Mouse (Mus musculus) C2C12 (cell line): ENCODE results near the gene Adamts10. TPM values are rescaled to one million over a fixed set of nuclear protein-coding genes. Genes with fewer than 3 reads are reported as not detected.

Source experiments
- H3K27me3 ChIP-seq: one replicate; pipeline ENCODE4 v1.6.1; 2011; ENCODE audit not compliant: control insufficient read depth, insufficient read depth, insufficient read length
- H3K36me3 ChIP-seq: one replicate; pipeline ENCODE4 v1.6.1; 2011; ENCODE audit not compliant: control insufficient read depth, insufficient read depth
- H3K4me3 ChIP-seq: one replicate; pipeline ENCODE4 v1.5.1; 2011; ENCODE audit warnings: mild to moderate bottlenecking, control low read depth; ENCODE audit not compliant: poor library complexity, insufficient read depth, severe bottlenecking
- H3K79me2 ChIP-seq: one replicate; pipeline ENCODE4 v1.6.1; 2011; ENCODE audit not compliant: control insufficient read depth, insufficient read depth
- H3K79me3 ChIP-seq: one replicate; pipeline ENCODE4 v1.6.1; 2011; ENCODE audit warnings: low read depth, control low read depth
- H3ac ChIP-seq: one replicate; pipeline ENCODE3; 2011; ENCODE audit warnings: low read depth; ENCODE audit not compliant: control insufficient read depth, insufficient read length
- CEBPB ChIP-seq: IDR thresholded peaks from one replicate; pipeline ENCODE4 v1.6.1; 2011; ENCODE audit warnings: low read depth, mild to moderate bottlenecking, control low read depth, moderate library complexity
- CTCF ChIP-seq: IDR thresholded peaks from one replicate; pipeline ENCODE4 v1.5.1; 2011; ENCODE audit not compliant: control insufficient read depth, insufficient read depth, insufficient read length
- FOSL1 ChIP-seq: IDR thresholded peaks from one replicate; pipeline ENCODE4 v1.8.0; 2011; ENCODE audit warnings: mild to moderate bottlenecking, low read length; ENCODE audit not compliant: poor library complexity, insufficient read depth, severe bottlenecking
- MAX ChIP-seq: IDR thresholded peaks from one replicate; pipeline ENCODE4 v1.6.1; 2011; ENCODE audit warnings: mild to moderate bottlenecking, control low read depth
- MYOD1 ChIP-seq: IDR thresholded peaks from one replicate; pipeline ENCODE4 v1.6.1; 2011; ENCODE audit warnings: low read depth; ENCODE audit not compliant: control insufficient read depth, insufficient read length
- MYOG ChIP-seq: IDR thresholded peaks from one replicate; pipeline ENCODE4 v1.6.1; 2011; ENCODE audit not compliant: control insufficient read depth, insufficient read length; ENCODE audit errors: extremely low read depth
- USF1 ChIP-seq: IDR thresholded peaks from one replicate; pipeline ENCODE4 v1.6.1; 2011; ENCODE audit warnings: low read depth, mild to moderate bottlenecking, control low read depth, moderate library complexity
- polyA plus RNA-seq: library from polyadenylated mRNA; unstranded; fragments of >200 nt; fragmentation: generic; extraction: Trizol; gene quantifications from one replicate; pipeline ENCODE4 v1.2.1, GENCODE M21; 2012; ENCODE audit warnings: missing spikeins

The Adamts10 gene
- polyA plus RNA-seq, 1 experiment = 6.2 TPM

DNA sequence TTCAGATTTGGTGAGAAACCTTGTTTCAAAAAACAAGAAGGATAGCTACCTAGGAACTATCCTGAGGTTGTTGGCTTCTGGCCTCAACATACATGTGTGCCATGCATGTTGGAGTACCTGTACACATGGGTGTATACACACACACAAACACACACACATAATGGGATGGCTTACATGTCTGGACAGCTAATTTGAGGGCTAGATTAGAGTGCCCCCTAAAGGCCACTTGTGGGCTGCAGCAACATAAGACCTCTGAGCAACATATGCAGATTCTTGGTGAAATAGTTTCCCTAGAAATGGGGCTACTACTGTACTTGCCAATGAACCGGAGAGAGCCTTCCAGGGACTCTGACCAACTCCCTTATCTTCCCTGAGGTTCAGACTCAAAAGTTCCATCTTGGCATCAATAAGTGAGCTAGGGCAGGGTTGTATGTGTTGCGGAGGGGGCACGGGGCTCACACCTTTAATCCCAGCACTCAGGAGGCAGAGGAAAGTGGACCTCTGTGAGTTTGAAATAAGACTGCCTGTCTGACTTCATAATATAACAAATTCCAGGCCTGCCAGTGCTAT, 15.2 kb downstream of the Adamts10 start:
- H3K79me3 ChIP-seq = no peaks in the 10 kb centered on the region
- no peak overlapping the region for H3ac ChIP-seq
- H3K4me3 ChIP-seq = no peak overlapping the region
- H3K36me3 ChIP-seq = peaks cover 5% of the 10 kb centered on the region
- TF ChIP-seq CTCF (peak; percentile 46), FOSL1 (no peak), CEBPB (no peak)
- H3K27me3 ChIP-seq = no peaks in the 10 kb centered on the region
- H3K79me2 ChIP-seq = no peaks in the 10 kb centered on the region

DNA sequence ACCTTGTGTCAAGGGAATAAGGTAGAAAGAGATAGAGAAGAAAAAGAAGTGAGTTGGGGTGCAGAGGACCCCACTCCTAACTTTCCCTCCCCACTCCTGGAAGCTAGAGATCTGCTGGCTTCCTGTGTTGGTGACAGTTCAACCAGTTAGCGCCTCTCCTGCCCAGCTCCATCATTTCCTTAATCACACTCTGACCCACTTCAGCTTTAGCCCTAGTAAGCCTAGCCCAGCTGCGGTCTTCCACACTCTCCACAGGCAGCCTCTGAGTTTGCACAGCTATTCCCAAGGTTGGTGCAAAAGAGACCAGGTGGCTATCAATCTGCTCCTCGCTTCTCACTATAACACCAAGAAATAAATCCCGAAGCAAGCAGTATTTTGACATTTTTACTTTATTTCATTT, 15.9 kb downstream of the Adamts10 start:
- Histone ChIP-seq H3K27me3 (no peaks in the 10 kb centered on the region), H3K36me3 (peaks cover 5% of the 10 kb centered on the region), H3ac (no peak overlapping the region), H3K79me2 (no peaks in the 10 kb centered on the region), H3K79me3 (no peaks in the 10 kb centered on the region), H3K4me3 (no peak overlapping the region)
- TF ChIP-seq CTCF (no peak), MAX (no peak), USF1 (no peak), FOSL1 (no peak)

DNA sequence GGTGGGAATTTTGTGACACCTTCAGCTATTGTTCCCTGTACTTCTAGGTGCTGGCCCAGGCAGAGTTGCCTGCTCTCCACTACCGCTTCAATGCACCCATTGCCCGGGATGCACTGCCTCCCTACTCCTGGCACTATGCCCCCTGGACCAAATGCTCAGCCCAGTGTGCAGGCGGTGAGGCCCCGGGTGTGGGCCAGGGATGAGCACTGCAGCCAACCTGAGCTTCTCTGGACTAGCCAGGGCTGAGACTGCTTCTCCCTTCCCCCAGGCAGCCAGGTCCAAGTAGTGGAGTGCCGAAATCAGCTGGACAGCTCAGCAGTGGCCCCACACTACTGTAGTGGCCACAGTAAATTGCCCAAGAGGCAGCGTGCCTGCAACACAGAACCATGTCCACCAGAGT, 25.2 kb downstream of the Adamts10 start:
- TF ChIP-seq FOSL1 (no peak), MAX (no peak), MYOG (no peak), CTCF (no peak), USF1 (no peak), MYOD1 (no peak), CEBPB (no peak)
- H3K27me3 ChIP-seq = no peaks in the 10 kb centered on the region
- no peak overlapping the region for H3K4me3 ChIP-seq
- H3ac ChIP-seq = no peak overlapping the region
- H3K36me3 ChIP-seq = no peaks in the 10 kb centered on the region
- H3K79me2 ChIP-seq = no peaks in the 10 kb centered on the region
- no peaks in the 10 kb centered on the region for H3K79me3 ChIP-seq

DNA sequence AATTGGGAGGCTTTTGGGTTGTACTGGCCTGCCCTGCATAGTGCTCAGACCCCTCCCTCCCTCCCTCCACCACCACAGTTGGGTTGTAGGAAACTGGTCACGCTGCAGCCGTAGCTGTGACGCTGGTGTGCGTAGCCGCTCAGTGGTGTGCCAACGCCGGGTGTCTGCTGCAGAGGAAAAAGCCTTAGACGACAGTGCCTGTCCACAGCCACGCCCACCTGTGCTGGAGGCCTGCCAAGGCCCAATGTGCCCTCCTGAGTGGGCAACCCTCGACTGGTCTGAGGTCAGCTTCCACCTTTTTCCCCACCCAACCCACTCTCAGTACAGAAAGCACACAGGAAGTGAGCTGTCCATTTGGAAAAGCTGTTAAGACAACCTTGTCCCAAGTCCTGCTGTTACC, 26.4 kb downstream of the Adamts10 start:
- no peaks in the 10 kb centered on the region for H3K79me3 ChIP-seq
- TF ChIP-seq MYOG = no peak
- no peaks in the 10 kb centered on the region for H3K36me3 ChIP-seq
- H3K79me2 ChIP-seq = no peaks in the 10 kb centered on the region
- H3K4me3 ChIP-seq = no peak overlapping the region
- no peak overlapping the region for H3ac ChIP-seq
- peaks cover under 1% of the 10 kb centered on the region for H3K27me3 ChIP-seq

DNA sequence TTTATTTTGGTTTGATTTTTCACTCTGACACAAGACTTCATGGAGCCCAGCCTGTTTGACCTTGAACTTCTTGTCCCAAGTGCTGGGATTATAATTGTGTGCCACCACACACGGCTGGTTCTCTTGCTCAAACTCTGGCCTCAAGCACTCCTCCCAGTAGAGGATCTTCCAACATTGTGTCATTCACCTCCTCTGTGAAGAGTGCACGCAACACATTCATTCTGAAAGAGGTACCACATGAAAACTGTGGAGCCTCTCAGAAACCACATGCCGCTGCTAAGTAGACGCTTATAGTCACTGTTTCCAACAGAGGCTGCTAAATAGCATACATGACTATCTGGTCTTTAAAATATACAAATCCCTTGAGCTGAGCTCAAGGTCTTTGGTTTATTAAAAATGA, 28.1 kb downstream of the Adamts10 start:
- TF ChIP-seq MYOD1 = no peak
- Histone ChIP-seq H3ac (no peak overlapping the region), H3K79me2 (no peaks in the 10 kb centered on the region), H3K36me3 (no peaks in the 10 kb centered on the region), H3K27me3 (peaks cover 6% of the 10 kb centered on the region), H3K4me3 (no peak overlapping the region), H3K79me3 (no peaks in the 10 kb centered on the region)

DNA sequence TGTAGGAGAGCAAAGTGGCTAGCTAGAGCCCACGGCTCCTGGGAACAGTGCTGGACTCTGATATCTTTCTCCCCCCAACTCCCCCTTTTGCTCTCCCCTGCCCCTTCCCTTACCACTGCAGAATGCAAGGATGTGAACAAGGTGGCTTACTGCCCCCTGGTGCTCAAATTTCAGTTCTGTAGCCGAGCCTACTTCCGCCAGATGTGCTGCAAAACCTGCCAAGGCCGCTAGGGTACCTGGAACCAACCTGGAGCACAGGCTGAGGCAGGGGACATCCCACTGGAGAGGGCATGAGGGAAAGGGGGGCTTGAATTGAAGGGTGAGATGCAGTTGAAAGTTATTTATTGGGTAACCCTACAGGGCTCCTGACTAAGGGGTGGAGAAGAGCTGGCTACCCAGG, 29.0 kb downstream of the Adamts10 start:
- Histone ChIP-seq H3K79me3 (no peaks in the 10 kb centered on the region), H3K36me3 (no peaks in the 10 kb centered on the region), H3K27me3 (peaks cover 6% of the 10 kb centered on the region), H3K79me2 (no peaks in the 10 kb centered on the region), H3ac (no peak overlapping the region), H3K4me3 (no peak overlapping the region)
- TF ChIP-seq CEBPB (no peak), FOSL1 (no peak), MYOD1 (no peak), CTCF (no peak), USF1 (no peak), MYOG (no peak), MAX (no peak)
